Mouse (Mus musculus): ENCODE measurements around the gene Bcs1l. TPM values are rescaled to one million over a fixed set of nuclear protein-coding genes. Genes with fewer than 3 reads are reported as not detected.

Bcs1l gene
- total RNA-seq, 4 experiments from 2014 or later: 19.7 to 21.8 (median 20.9) TPM

Small RNA genes lying within 50 kb of the gene (microRNA-seq; reads per million reads assigned to microRNA genes)
- gene Gm25035: not detected

Other genes with a start within 250 kb of the Bcs1l start
- gene Catip, start 226.2 kb upstream of the Bcs1l start, total RNA-seq (2022): under 1 TPM in 3 of 4 experiments, not detected in 1; 0.21 to 0.44 (median 0.36) TPM
- gene Slc11a1, start 213.1 kb upstream of the Bcs1l start, total RNA-seq (2022): 1 to 10 TPM; 2.1 to 6.5 (median 5.1) TPM
- gene Ctdsp1, start 196.8 kb upstream of the Bcs1l start, total RNA-seq (2022): 100 to 1,000 TPM; 105 to 110 (median 107) TPM
- not detected for gene Vil1, start 178.9 kb upstream of the Bcs1l start, total RNA-seq (2022)
- 10 to 100 TPM; 10.7 to 15.0 (median 11.6) TPM for gene Cnot9, start 82.2 kb upstream of the Bcs1l start, total RNA-seq (2022)
- gene Plcd4, start 45.4 kb upstream of the Bcs1l start, total RNA-seq (2022): 100 to 1,000 TPM in 2 of 4 experiments, 10 to 100 TPM in 2; 89.2 to 107 (median 97.0) TPM
- 10 to 100 TPM in 1 of 4 experiments, 1 to 10 TPM in 3; 6.4 to 11.0 (median 7.2) TPM for gene Usp37, start 44.0 kb upstream of the Bcs1l start, total RNA-seq (2022)
- 1 to 10 TPM; 5.4 to 9.1 (median 6.6) TPM for gene Zfp142, start within 50 bp of the Bcs1l start, total RNA-seq (2022)
- 10 to 100 TPM; 14.4 to 18.1 (median 16.4) TPM for gene Rnf25, start 13.1 kb downstream of the Bcs1l start, total RNA-seq (2022)
- under 1 TPM; 0.11 to 0.49 (median 0.27) TPM for gene Stk36, start 13.2 kb downstream of the Bcs1l start, total RNA-seq (2022)
- 10 to 100 TPM in 3 of 4 experiments, 1 to 10 TPM in 1; 9.2 to 18.3 (median 11.4) TPM for gene Ttll4, start 73.5 kb downstream of the Bcs1l start, total RNA-seq (2022)
- 10 to 100 TPM; 44.3 to 72.8 (median 67.1) TPM for gene Cyp27a1, start 125.3 kb downstream of the Bcs1l start, total RNA-seq (2022)
- gene Prkag3, start 160.9 kb downstream of the Bcs1l start, total RNA-seq (2022): 100 to 1,000 TPM in 3 of 4 experiments, 10 to 100 TPM in 1; 76.0 to 167 (median 125) TPM
- under 1 TPM in 3 of 4 experiments, not detected in 1; 0.27 to 0.72 (median 0.48) TPM for gene Wnt6, start 183.6 kb downstream of the Bcs1l start, total RNA-seq (2022)
- gene Wnt10a, start 203.2 kb downstream of the Bcs1l start, total RNA-seq (2022): under 1 TPM in 1 of 4 experiments, not detected in 3; 0.16 TPM